Mouse (Mus musculus): ENCODE results near the gene As3mt. TPM values are rescaled to one million over a fixed set of nuclear protein-coding genes. Genes with fewer than 3 reads are reported as not detected.

As3mt gene
- polyA plus RNA-seq, 1 experiment from 2014 or later: 35.2 TPM

- peak; percentile 47 for DNase-seq (ENCODE audit: low spot score)
- Histone ChIP-seq H3K4me1 (ENCODE audit: control insufficient read depth, insufficient read depth, low read length) (peaks cover 11% of the 10 kb centered on the region; the same call in 1 of the 2 replicates), H3K9me3 (ENCODE audit: control insufficient read depth, low read length) (no peaks in the 10 kb centered on the region), H3K9ac (ENCODE audit: low read length) (peak overlapping the region; percentile 77), H3K27me3 (ENCODE audit: control insufficient read depth, insufficient read depth, low read length) (peaks cover 11% of the 10 kb centered on the region), H3K27ac (ENCODE audit: low read depth, low read length) (no peak overlapping the region), H3K36me3 (ENCODE audit: control insufficient read depth, insufficient read depth, low read length) (no peaks in the 10 kb centered on the region), H3K4me3 (ENCODE audit: low read depth, low read length) (peak overlapping the region; percentile 78), H3K4me2 (ENCODE audit: low read depth) (peak overlapping the region; percentile 97)
- ATAC-seq (ENCODE audit: insufficient read depth, low FRiP score, low TSS enrichment): no peak
- under 1% methylated on average over 49 of the region's 50 CpGs for WGBS
Observed at GRCm38 (mm10) chr19:46762291-46762991, 55.2 kb downstream of the As3mt start.

- under 1% methylated on average over 19 of the region's 19 CpGs for WGBS
- Histone ChIP-seq H3K4me3 (ENCODE audit: low read depth, low read length) (peak overlapping the region; percentile 78), H3K27ac (ENCODE audit: low read depth, low read length) (no peak overlapping the region), H3K27me3 (ENCODE audit: control insufficient read depth, insufficient read depth, low read length) (peaks cover 11% of the 10 kb centered on the region), H3K9me3 (ENCODE audit: control insufficient read depth, low read length) (no peaks in the 10 kb centered on the region), H3K4me1 (ENCODE audit: control insufficient read depth, insufficient read depth, low read length) (peaks cover 11% of the 10 kb centered on the region; the same call in 1 of the 2 replicates), H3K36me3 (ENCODE audit: control insufficient read depth, insufficient read depth, low read length) (no peaks in the 10 kb centered on the region), H3K9ac (ENCODE audit: low read length) (peak overlapping the region; percentile 77; the same call in 1 of the 2 replicates), H3K4me2 (ENCODE audit: low read depth) (peak overlapping the region; percentile 97)
- DNase-seq (ENCODE audit: low spot score): peak; percentile 52
- ATAC-seq (ENCODE audit: insufficient read depth, low FRiP score, low TSS enrichment): no peak
Observed at GRCm38 (mm10) chr19:46762992-46763342, 55.7 kb downstream of the As3mt start.

GRCm38 (mm10) chr19:46763356-46763755 lies 56.1 kb downstream of the As3mt start:
- no peak for DNase-seq (ENCODE audit: low spot score)

GRCm38 (mm10) chr19:46763932-46764762 lies 56.9 kb downstream of the As3mt start:
- Histone ChIP-seq H3K36me3 (ENCODE audit: control insufficient read depth, insufficient read depth, low read length) (no peaks in the 10 kb centered on the region), H3K9me3 (ENCODE audit: control insufficient read depth, low read length) (no peaks in the 10 kb centered on the region), H3K27ac (ENCODE audit: low read depth, low read length) (no peak overlapping the region), H3K27me3 (ENCODE audit: control insufficient read depth, insufficient read depth, low read length) (peaks cover 11% of the 10 kb centered on the region), H3K4me2 (ENCODE audit: low read depth) (peak overlapping the region; percentile 97), H3K9ac (ENCODE audit: low read length) (no peak overlapping the region), H3K4me1 (ENCODE audit: control insufficient read depth, insufficient read depth, low read length) (peaks cover 11% of the 10 kb centered on the region; the same call in 1 of the 2 replicates), H3K4me3 (ENCODE audit: low read depth, low read length) (no peak overlapping the region; the same call in 1 of the 2 replicates)
- WGBS: 49% methylated on average over 12 of the region's 12 CpGs
- DNase-seq (ENCODE audit: low spot score) (no peak), ATAC-seq (ENCODE audit: insufficient read depth, low FRiP score, low TSS enrichment) (no peak)

More at GRCm38 (mm10) chr19:46763356-46763755, 56.1 kb downstream of the As3mt start:
- H3K36me3 ChIP-seq (ENCODE audit: control insufficient read depth, insufficient read depth, low read length): no peaks in the 10 kb centered on the region
- no peaks in the 10 kb centered on the region for H3K9me3 ChIP-seq (ENCODE audit: control insufficient read depth, low read length)
- peaks cover 11% of the 10 kb centered on the region; the same call in 1 of the 2 replicates for H3K4me1 ChIP-seq (ENCODE audit: control insufficient read depth, insufficient read depth, low read length)
- 4% methylated on average over 7 of the region's 7 CpGs for WGBS
- peak overlapping the region; percentile 97 for H3K4me2 ChIP-seq (ENCODE audit: low read depth)
- H3K9ac ChIP-seq (ENCODE audit: low read length): no peak overlapping the region
- H3K27me3 ChIP-seq (ENCODE audit: control insufficient read depth, insufficient read depth, low read length): peaks cover 11% of the 10 kb centered on the region
- ATAC-seq (ENCODE audit: insufficient read depth, low FRiP score, low TSS enrichment): no peak
- peak overlapping the region; percentile 78 for H3K4me3 ChIP-seq (ENCODE audit: low read depth, low read length)
- no peak overlapping the region for H3K27ac ChIP-seq (ENCODE audit: low read depth, low read length)

GRCm38 (mm10) chr19:46764763-46765117 lies 57.5 kb downstream of the As3mt start:
- DNase-seq (ENCODE audit: low spot score) (no peak), ATAC-seq (ENCODE audit: insufficient read depth, low FRiP score, low TSS enrichment) (no peak)
- H3K9ac ChIP-seq (ENCODE audit: low read length): no peak overlapping the region
- peaks cover 11% of the 10 kb centered on the region; the same call in 1 of the 2 replicates for H3K4me1 ChIP-seq (ENCODE audit: control insufficient read depth, insufficient read depth, low read length)
- H3K4me3 ChIP-seq (ENCODE audit: low read depth, low read length): no peak overlapping the region
- peak overlapping the region; percentile 17; the same call in 1 of the 2 replicates for H3K4me2 ChIP-seq (ENCODE audit: low read depth)
- no peaks in the 10 kb centered on the region for H3K36me3 ChIP-seq (ENCODE audit: control insufficient read depth, insufficient read depth, low read length)
- WGBS: 66% methylated on average over 9 of the region's 9 CpGs
- no peak overlapping the region for H3K27ac ChIP-seq (ENCODE audit: low read depth, low read length)
- H3K27me3 ChIP-seq (ENCODE audit: control insufficient read depth, insufficient read depth, low read length): peaks cover 11% of the 10 kb centered on the region
- H3K9me3 ChIP-seq (ENCODE audit: control insufficient read depth, low read length): no peaks in the 10 kb centered on the region

- Histone ChIP-seq H3K9me3 (ENCODE audit: control insufficient read depth, low read length) (no peaks in the 10 kb centered on the region), H3K9ac (ENCODE audit: low read length) (no peak overlapping the region), H3K27me3 (ENCODE audit: control insufficient read depth, insufficient read depth, low read length) (peaks cover 11% of the 10 kb centered on the region), H3K4me2 (ENCODE audit: low read depth) (no peak overlapping the region), H3K4me1 (ENCODE audit: control insufficient read depth, insufficient read depth, low read length) (peaks cover 11% of the 10 kb centered on the region; the same call in 1 of the 2 replicates), H3K4me3 (ENCODE audit: low read depth, low read length) (no peak overlapping the region), H3K36me3 (ENCODE audit: control insufficient read depth, insufficient read depth, low read length) (no peaks in the 10 kb centered on the region), H3K27ac (ENCODE audit: low read depth, low read length) (no peak overlapping the region)
- no peak for DNase-seq (ENCODE audit: low spot score)
- no peak for ATAC-seq (ENCODE audit: insufficient read depth, low FRiP score, low TSS enrichment)
- WGBS: 69% methylated on average over 5 of the region's 5 CpGs
Observed at GRCm38 (mm10) chr19:46766125-46766524, 58.9 kb downstream of the As3mt start.

- Histone ChIP-seq H3K4me3 (ENCODE audit: low read depth, low read length) (no peak overlapping the region), H3K4me1 (ENCODE audit: control insufficient read depth, insufficient read depth, low read length) (peaks cover 2% of the 10 kb centered on the region; the same call in 1 of the 2 replicates), H3K4me2 (ENCODE audit: low read depth) (no peak overlapping the region), H3K36me3 (ENCODE audit: control insufficient read depth, insufficient read depth, low read length) (no peaks in the 10 kb centered on the region), H3K9ac (ENCODE audit: low read length) (no peak overlapping the region), H3K9me3 (ENCODE audit: control insufficient read depth, low read length) (no peaks in the 10 kb centered on the region), H3K27me3 (ENCODE audit: control insufficient read depth, insufficient read depth, low read length) (no peaks in the 10 kb centered on the region), H3K27ac (ENCODE audit: low read depth, low read length) (no peak overlapping the region)
- DNase-seq (ENCODE audit: low spot score): no peak
- ATAC-seq (ENCODE audit: insufficient read depth, low FRiP score, low TSS enrichment): no peak
- WGBS: 88% methylated on average over 11 of the region's 11 CpGs
Observed at GRCm38 (mm10) chr19:46769759-46770158, 62.5 kb downstream of the As3mt start.

GRCm38 (mm10) chr19:46771801-46772200 lies 64.5 kb downstream of the As3mt start:
- WGBS: 75% methylated on average over 6 of the region's 6 CpGs
- H3K27me3 ChIP-seq (ENCODE audit: control insufficient read depth, insufficient read depth, low read length): no peaks in the 10 kb centered on the region
- no peak overlapping the region for H3K4me2 ChIP-seq (ENCODE audit: low read depth)
- DNase-seq (ENCODE audit: low spot score): no peak
- no peak overlapping the region for H3K27ac ChIP-seq (ENCODE audit: low read depth, low read length)
- no peaks in the 10 kb centered on the region for H3K36me3 ChIP-seq (ENCODE audit: control insufficient read depth, insufficient read depth, low read length)
- ATAC-seq (ENCODE audit: insufficient read depth, low FRiP score, low TSS enrichment): no peak
- H3K4me3 ChIP-seq (ENCODE audit: low read depth, low read length): no peak overlapping the region
- no peak overlapping the region for H3K9ac ChIP-seq (ENCODE audit: low read length)
- H3K9me3 ChIP-seq (ENCODE audit: control insufficient read depth, low read length): no peaks in the 10 kb centered on the region
- no peaks in the 10 kb centered on the region for H3K4me1 ChIP-seq (ENCODE audit: control insufficient read depth, insufficient read depth, low read length)

All from neural tube, embryonic 11.5 days (tissue).